Mouse (Mus musculus) forebrain, embryonic 14.5 days (tissue): ENCODE measurements at regions not wholly inside any gene's neighbourhood (a gene's known extent, or its start where the extent isn't known, plus 50 kb on each side); places are given as distances from the start of the nearest gene placed in this dataset.

ENCODE experiments used
- ATAC-seq: fragments of 200-750 bp; cut with Nextera tagmentation; 2 replicates; pipeline ENCODE4 v1.8.0; 2017; ENCODE audit warnings: mild to moderate bottlenecking, moderate library complexity
- DNase-seq: peaks from one replicate; pipeline ENCODE4 v3.0.0-alpha.2; 2015; ENCODE audit warnings: low spot score
- H3K27ac ChIP-seq: fragments of 300-500 bp; sonication (generic); 2 replicates; pipeline ENCODE4 v1.5.1; 2014; ENCODE audit warnings: low read depth, mild to moderate bottlenecking, control low read depth, low read length, moderate library complexity
- H3K27me3 ChIP-seq: fragments of 300-500 bp; sonication (generic); replicated peaks from 2 replicates; pipeline ENCODE4 v1.6.1; 2014; ENCODE audit warnings: low read length, control low read depth, mixed read lengths; ENCODE audit not compliant: control insufficient read depth, insufficient read depth
- H3K36me3 ChIP-seq: fragments of 300-500 bp; sonication (generic); 2 replicates; pipeline ENCODE4 v1.6.1; 2014; ENCODE audit warnings: low read length, control low read depth; ENCODE audit not compliant: control insufficient read depth, insufficient read depth
- H3K4me1 ChIP-seq: fragments of 300-500 bp; sonication (generic); 2 replicates; pipeline ENCODE4 v1.6.1; 2014; ENCODE audit warnings: antibody characterized with exemption, low read length, control low read depth; ENCODE audit not compliant: control insufficient read depth, insufficient read depth
- H3K4me2 ChIP-seq: fragments of 300-500 bp; sonication (generic); 2 replicates; pipeline ENCODE4 v1.6.1; 2014; ENCODE audit warnings: mild to moderate bottlenecking, control low read depth, low read length
- H3K4me3 ChIP-seq: fragments of 300-500 bp; sonication (generic); 2 replicates; pipeline ENCODE4 v1.5.1; 2014; ENCODE audit warnings: low read depth, low read length, control low read depth
- H3K9ac ChIP-seq: fragments of 300-500 bp; sonication (generic); 2 replicates; pipeline ENCODE4 v1.6.1; 2014; ENCODE audit warnings: mild to moderate bottlenecking, low read length, control low read depth, moderate library complexity
- H3K9me3 ChIP-seq: fragments of 300-500 bp; sonication (generic); replicated peaks from 2 replicates; pipeline ENCODE4 v1.6.1; 2016; ENCODE audit warnings: low read length, control low read depth, mixed read lengths; ENCODE audit not compliant: control insufficient read depth
- WGBS: fragments of 180-500 bp; shearing (Covaris S2); extraction: QIAGEN DNeasy Blood & Tissue Kit; methylation state at CpG from one replicate; pipeline ENCODE4 v1.1.7; 2014; 5-methylcytosine and 5-hydroxymethylcytosine counted together

DNA sequence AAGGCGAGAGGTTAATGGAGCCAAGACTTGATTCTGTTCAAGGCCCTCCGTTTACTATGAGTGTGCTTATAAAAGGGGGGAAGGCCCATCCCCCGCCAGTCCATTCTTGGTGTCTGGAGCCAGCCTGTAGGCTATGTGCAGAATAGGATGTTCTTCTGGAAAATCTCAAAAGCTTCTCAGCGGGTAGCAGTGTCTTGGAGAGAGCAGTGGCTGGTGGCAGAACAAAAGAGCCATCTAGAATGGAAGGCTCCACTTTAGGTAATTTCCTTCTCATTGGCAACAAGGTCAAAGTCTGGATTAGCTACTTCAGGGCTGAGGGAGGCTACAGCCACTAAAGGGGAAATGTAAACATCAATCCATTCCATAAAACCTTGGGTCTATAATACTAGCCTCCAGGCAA, 1150.8 kb upstream of the Ptprd start:
- Histone ChIP-seq H3K27ac (no peak overlapping the region), H3K4me2 (no peak overlapping the region), H3K4me3 (no peak overlapping the region), H3K27me3 (no peaks in the 10 kb centered on the region), H3K9me3 (no peaks in the 10 kb centered on the region), H3K9ac (no peak overlapping the region), H3K36me3 (no peaks in the 10 kb centered on the region), H3K4me1 (no peaks in the 10 kb centered on the region)
- 67% methylated on average over 4 of the region's 4 CpGs for WGBS
- DNase-seq (no peak), ATAC-seq (no peak)

DNA sequence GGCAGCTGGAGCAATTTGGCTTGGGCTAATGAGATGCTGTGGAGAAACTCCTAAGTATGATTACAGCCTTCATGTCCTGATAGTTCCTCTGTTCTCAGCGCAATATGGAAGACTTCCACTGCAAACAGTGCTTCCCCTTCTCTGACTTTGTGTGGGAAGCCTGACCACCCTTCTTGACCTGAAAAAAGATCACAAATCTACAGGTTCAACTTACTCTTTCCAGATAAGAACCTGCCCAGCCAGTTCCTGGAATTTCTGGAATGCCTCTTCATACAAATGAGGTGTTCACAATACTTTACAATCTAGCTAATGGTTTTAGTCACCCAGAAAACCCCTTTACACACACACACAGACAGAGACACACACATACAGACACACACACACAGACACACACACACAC, 1146.0 kb upstream of the Ptprd start:
- no peak overlapping the region for H3K9ac ChIP-seq
- WGBS = 85% methylated on average over 1 of the region's 1 CpGs
- H3K4me1 ChIP-seq = no peaks in the 10 kb centered on the region
- ATAC-seq (no peak), DNase-seq (no peak)
- H3K27me3 ChIP-seq = no peaks in the 10 kb centered on the region
- no peaks in the 10 kb centered on the region for H3K9me3 ChIP-seq
- H3K36me3 ChIP-seq = no peaks in the 10 kb centered on the region
- H3K4me3 ChIP-seq = no peak overlapping the region
- H3K27ac ChIP-seq = no peak overlapping the region
- H3K4me2 ChIP-seq = no peak overlapping the region

DNA sequence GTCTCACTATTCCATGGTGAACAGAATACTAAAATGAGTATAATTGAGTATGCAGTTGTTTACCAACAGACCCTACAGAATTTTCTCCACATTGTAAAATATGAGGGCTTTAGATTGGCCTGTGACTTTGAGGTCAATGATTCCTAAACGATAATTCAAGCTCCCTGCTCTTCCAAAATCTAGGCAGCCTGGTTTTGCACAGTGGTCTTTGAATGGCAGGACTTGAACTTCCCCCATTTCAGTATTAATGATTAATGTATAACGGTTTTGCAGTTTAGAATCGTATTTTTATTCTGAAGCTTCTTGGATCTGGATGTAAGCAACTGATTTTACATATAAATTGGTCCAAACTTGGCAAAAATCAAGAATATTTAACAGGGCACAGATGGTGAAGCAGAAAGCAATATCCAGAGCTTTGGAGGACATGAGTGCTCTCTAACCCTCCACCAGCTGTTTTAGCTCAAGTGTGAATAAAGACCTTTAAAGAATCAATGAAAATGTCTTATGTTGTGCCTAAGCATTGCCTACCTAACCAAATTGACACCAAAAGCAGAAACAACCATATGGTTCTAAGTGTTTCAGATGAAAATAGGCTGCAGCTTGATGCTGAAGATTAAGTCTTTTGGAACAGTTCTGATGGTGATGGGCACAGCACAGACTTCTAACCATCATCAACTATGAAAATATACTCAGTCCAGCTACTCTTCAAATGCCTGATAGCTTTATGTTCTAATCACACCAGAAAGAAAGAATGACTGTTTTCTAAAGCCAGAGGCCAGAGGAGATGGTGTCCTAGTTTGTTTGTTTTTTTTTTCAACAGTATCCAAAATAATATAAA, 1098.3 kb upstream of the Ptprd start:
- no peak overlapping the region for H3K4me2 ChIP-seq
- DNase-seq (peak; percentile 81), ATAC-seq (peak; percentile 95)
- H3K27ac ChIP-seq = no peak overlapping the region
- no peaks in the 10 kb centered on the region for H3K27me3 ChIP-seq
- H3K4me3 ChIP-seq = no peak overlapping the region
- H3K9ac ChIP-seq = no peak overlapping the region
- no peaks in the 10 kb centered on the region for H3K36me3 ChIP-seq
- WGBS = 54% methylated on average over 3 of the region's 3 CpGs
- no peaks in the 10 kb centered on the region for H3K4me1 ChIP-seq
- H3K9me3 ChIP-seq = no peaks in the 10 kb centered on the region

DNA sequence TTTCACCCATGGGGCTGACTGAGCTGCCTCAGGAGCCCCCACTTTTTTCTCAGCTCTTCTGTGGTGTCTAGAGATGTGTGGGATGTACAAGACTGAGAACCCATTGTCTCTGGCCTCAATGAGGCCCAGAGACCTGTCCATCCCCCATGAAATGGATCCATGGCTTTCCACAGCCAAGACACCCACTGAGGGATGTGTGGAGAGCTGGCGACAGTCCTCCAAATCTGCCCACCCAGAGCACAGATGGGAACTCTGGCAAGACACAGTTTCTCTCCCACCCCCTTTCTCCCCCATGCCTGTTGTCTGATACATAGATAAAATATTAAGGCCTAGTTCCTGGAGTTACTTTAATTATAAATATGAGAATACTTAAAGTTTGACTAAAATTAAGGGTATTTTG, 1079.3 kb upstream of the Ptprd start:
- Histone ChIP-seq H3K4me3 (no peak overlapping the region), H3K27me3 (no peaks in the 10 kb centered on the region), H3K4me1 (no peaks in the 10 kb centered on the region), H3K36me3 (no peaks in the 10 kb centered on the region), H3K9ac (no peak overlapping the region), H3K4me2 (no peak overlapping the region), H3K9me3 (no peaks in the 10 kb centered on the region), H3K27ac (no peak overlapping the region)
- no peak for ATAC-seq
- peak; percentile 2 for DNase-seq
- 66% methylated on average over 1 of the region's 1 CpGs for WGBS

DNA sequence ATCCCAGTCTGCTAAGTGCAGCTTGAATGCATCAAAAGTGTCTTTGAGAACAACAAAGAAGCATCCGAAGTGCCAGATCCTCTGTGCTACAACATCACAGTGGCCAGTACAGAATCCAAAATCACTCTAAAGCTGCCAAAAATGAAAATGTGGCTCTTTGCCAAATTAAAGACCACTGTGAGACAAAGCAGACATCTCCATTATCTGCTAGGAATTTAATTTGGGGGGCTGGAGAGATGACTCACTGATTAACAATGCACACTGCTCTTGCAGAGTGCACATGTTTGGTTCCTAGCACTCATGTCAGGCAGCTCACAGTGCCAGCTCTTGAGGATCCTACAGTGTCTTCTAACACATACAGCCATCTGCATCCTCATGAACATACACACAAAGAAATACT, 1053.3 kb upstream of the Ptprd start:
- H3K9me3 ChIP-seq = no peaks in the 10 kb centered on the region
- no peaks in the 10 kb centered on the region for H3K36me3 ChIP-seq
- H3K27ac ChIP-seq = no peak overlapping the region
- no peaks in the 10 kb centered on the region for H3K27me3 ChIP-seq
- WGBS = 53% methylated on average over 1 of the region's 1 CpGs
- H3K9ac ChIP-seq = no peak overlapping the region
- no peak overlapping the region for H3K4me2 ChIP-seq
- ATAC-seq (peak; percentile 90), DNase-seq (peak; percentile 74)
- H3K4me3 ChIP-seq = no peak overlapping the region
- H3K4me1 ChIP-seq = no peaks in the 10 kb centered on the region

DNA sequence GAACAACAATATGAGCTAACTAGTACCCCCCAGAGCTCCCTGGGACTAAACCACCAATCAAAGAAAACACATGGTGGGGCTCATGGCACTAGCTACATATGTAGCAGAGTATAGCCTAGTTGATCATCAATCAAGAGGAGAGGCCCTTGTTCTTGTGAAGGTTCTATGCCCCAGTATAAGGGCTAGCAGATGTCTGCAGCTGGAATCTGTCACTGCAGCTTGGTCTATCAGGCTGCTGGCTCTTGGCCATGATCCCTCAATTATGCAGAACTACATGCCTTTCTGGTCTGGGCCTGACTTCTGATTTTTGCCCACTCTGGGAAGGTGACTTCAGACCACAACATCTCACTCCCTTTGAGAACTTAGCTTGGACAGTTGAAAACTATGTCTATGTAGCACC, 1031.4 kb upstream of the Ptprd start:
- Histone ChIP-seq H3K27me3 (no peaks in the 10 kb centered on the region), H3K9ac (no peak overlapping the region)

DNA sequence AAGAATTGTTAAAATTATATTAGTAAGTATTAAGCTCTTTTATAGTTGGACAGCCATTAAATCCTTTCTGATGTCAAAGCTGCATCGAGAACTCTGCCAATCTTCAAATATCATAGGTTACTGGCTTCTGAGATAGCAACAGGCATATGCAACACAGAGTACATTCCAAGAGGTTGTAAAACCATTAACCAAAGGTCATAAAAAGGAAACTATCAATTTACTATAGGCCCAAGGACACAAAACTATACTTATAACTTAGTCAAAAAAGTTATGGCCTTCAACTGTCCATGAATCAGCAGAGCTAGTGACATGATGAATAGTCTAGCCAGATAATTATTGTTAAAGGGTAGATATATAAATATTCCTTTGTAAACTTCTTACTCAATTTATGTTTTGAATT, 1029.9 kb upstream of the Ptprd start:
- Histone ChIP-seq H3K9ac (no peak overlapping the region), H3K9me3 (no peaks in the 10 kb centered on the region), H3K27me3 (no peaks in the 10 kb centered on the region), H3K36me3 (no peaks in the 10 kb centered on the region), H3K27ac (no peak overlapping the region), H3K4me2 (no peak overlapping the region), H3K4me1 (no peaks in the 10 kb centered on the region), H3K4me3 (no peak overlapping the region)
- DNase-seq (no peak), ATAC-seq (no peak)
- 90% methylated on average over 1 of the region's 1 CpGs for WGBS

More for the DNA sequence above, 1031.4 kb upstream of the Ptprd start:
- H3K4me1 ChIP-seq = no peaks in the 10 kb centered on the region
- no peak overlapping the region for H3K4me2 ChIP-seq
- ATAC-seq (no peak), DNase-seq (no peak)
- no peaks in the 10 kb centered on the region for H3K9me3 ChIP-seq
- H3K4me3 ChIP-seq = no peak overlapping the region
- H3K36me3 ChIP-seq = no peaks in the 10 kb centered on the region
- H3K27ac ChIP-seq = no peak overlapping the region

DNA sequence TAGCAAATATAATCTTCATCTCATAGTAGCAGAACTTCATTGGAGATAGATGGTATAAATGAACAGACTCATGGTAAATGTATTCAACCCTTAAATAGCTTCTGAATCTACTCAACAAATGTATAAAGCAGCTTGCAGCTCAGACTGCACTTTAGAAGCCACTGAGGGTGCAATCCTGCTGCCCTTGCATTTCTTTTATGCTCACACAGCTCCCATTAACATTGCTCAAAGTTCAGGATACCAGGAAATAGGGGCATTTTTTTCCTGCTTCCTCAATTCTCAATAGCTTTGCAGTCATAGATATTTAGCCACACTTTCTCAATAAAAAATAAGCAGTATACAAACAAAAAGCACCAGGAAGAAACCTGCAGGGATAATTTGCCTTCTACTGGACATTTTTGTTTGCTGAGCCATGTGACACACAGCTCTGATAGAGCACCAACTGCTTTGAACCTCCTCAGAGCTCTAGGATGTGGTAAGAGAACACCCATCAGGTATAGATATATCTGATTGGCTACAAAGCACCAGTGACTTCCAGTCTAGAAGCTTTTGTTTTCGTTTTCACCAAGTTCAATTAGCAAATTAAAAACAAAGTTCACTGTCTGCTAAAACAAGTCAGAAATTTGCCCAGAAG, 1012.5 kb upstream of the Ptprd start:
- DNase-seq = no peak
- no peaks in the 10 kb centered on the region for H3K4me1 ChIP-seq
- no peak for ATAC-seq

More for the DNA sequence above, 1012.5 kb upstream of the Ptprd start:
- Histone ChIP-seq H3K4me2 (no peak overlapping the region), H3K36me3 (no peaks in the 10 kb centered on the region), H3K9me3 (no peaks in the 10 kb centered on the region), H3K4me3 (no peak overlapping the region), H3K27ac (no peak overlapping the region), H3K9ac (no peak overlapping the region), H3K27me3 (no peaks in the 10 kb centered on the region)
- 57% methylated on average over 1 of the region's 1 CpGs for WGBS
